Mouse (Mus musculus) heart, postnatal 0 days (tissue): ENCODE data around the gene Glod4.

Experiments used
- CTCF ChIP-seq: IDR thresholded peaks from 2 replicates; pipeline ENCODE4 v1.5.1; 2016; ENCODE audit warnings: antibody characterized with exemption, control low read depth, low read depth
- EP300 ChIP-seq: IDR thresholded peaks from 2 replicates; pipeline ENCODE4 v1.6.1; 2016; ENCODE audit warnings: antibody characterized with exemption, low read depth

GRCm38 (mm10) chr11:76224631-76225030 lies 18.9 kb downstream of the Glod4 start:
- TF ChIP-seq CTCF (no peak), EP300 (no peak)
